Mouse (Mus musculus): ENCODE data around the gene Hsd17b11. TPM values are rescaled to one million over a fixed set of nuclear protein-coding genes. Genes with fewer than 3 reads are reported as not detected.

The Hsd17b11 gene
- polyA plus RNA-seq, 1 experiment from 2014 or later: 8.4 TPM

GRCm38 (mm10) chr5:104052956-104053355, 31.2 kb upstream of the Hsd17b11 start:
- no peak for ATAC-seq
- Histone ChIP-seq H3K36me3 (0 out of 2 replicates have a peak, but pooled peaks cover 4% of the 10 kb centered on the region), H3K4me2 (replicated peaks) (no peak overlapping the region), H3K27ac (no peak overlapping the region), H3K9ac (no peak overlapping the region), H3K27me3 (replicated peaks) (no peaks in the 10 kb centered on the region), H3K4me3 (replicated peaks) (no peak overlapping the region), H3K9me3 (no peaks in the 10 kb centered on the region), H3K4me1 (replicated peaks) (no peaks in the 10 kb centered on the region; the same call in 1 of the 2 replicates)
- WGBS: 64% methylated on average over 8 of the region's 8 CpGs

GRCm38 (mm10) chr5:104048139-104048538, 26.4 kb upstream of the Hsd17b11 start:
- no peak overlapping the region for H3K9ac ChIP-seq
- WGBS: 37% methylated on average over 4 of the region's 4 CpGs

GRCm38 (mm10) chr5:104047200-104048105, 25.7 kb upstream of the Hsd17b11 start:
- Histone ChIP-seq H3K9me3 (no peaks in the 10 kb centered on the region), H3K4me1 (replicated peaks) (peaks cover 5% of the 10 kb centered on the region), H3K9ac (peak overlapping the region; percentile 89), H3K36me3 (0 out of 2 replicates have a peak, but pooled peaks cover 4% of the 10 kb centered on the region), H3K27me3 (replicated peaks) (no peaks in the 10 kb centered on the region), H3K4me2 (replicated peaks) (peak overlapping the region; percentile 66), H3K4me3 (replicated peaks) (peak overlapping the region; percentile 89), H3K27ac (peak overlapping the region; percentile 87)
- ATAC-seq: peak; percentile 34
- WGBS: 3% methylated on average over 19 of the region's 19 CpGs

More at GRCm38 (mm10) chr5:104048139-104048538, 26.4 kb upstream of the Hsd17b11 start:
- Histone ChIP-seq H3K36me3 (0 out of 2 replicates have a peak, but pooled peaks cover 4% of the 10 kb centered on the region), H3K9me3 (no peaks in the 10 kb centered on the region), H3K4me1 (replicated peaks) (peaks cover 5% of the 10 kb centered on the region), H3K4me2 (replicated peaks) (peak overlapping the region; percentile 66), H3K27ac (no peak overlapping the region), H3K27me3 (replicated peaks) (no peaks in the 10 kb centered on the region), H3K4me3 (replicated peaks) (peak overlapping the region; percentile 89)
- no peak for ATAC-seq

GRCm38 (mm10) chr5:104046256-104047199, 24.8 kb upstream of the Hsd17b11 start, which contains the start of gene Nudt9:
Gene Nudt9, plus strand, starts transcription at chr5:104046306.
- H3K36me3 ChIP-seq: 0 out of 2 replicates have a peak, but pooled peaks cover 4% of the 10 kb centered on the region
- H3K9me3 ChIP-seq: no peaks in the 10 kb centered on the region

GRCm38 (mm10) chr5:104043704-104044103, 22.0 kb upstream of the Hsd17b11 start:
- WGBS: 52% methylated on average over 2 of the region's 2 CpGs
- Histone ChIP-seq H3K4me3 (replicated peaks) (no peak overlapping the region), H3K4me2 (replicated peaks) (no peak overlapping the region), H3K4me1 (replicated peaks) (peaks cover 5% of the 10 kb centered on the region), H3K9ac (no peak overlapping the region), H3K27me3 (replicated peaks) (no peaks in the 10 kb centered on the region), H3K9me3 (no peaks in the 10 kb centered on the region), H3K36me3 (no peaks in the 10 kb centered on the region), H3K27ac (no peak overlapping the region)
- no peak for ATAC-seq

More at GRCm38 (mm10) chr5:104046256-104047199, 24.8 kb upstream of the Hsd17b11 start, which contains the start of gene Nudt9:
- 5% methylated on average over 90 of the region's 90 CpGs for WGBS
- Histone ChIP-seq H3K27ac (peak within 1 kb of the TSS; percentile 87), H3K9ac (peak within 1 kb of the TSS; percentile 89), H3K4me3 (replicated peaks) (peak within 1 kb of the TSS; percentile 89), H3K27me3 (replicated peaks) (no peaks in the 10 kb centered on the region), H3K4me2 (replicated peaks) (peak within 1 kb of the TSS; percentile 66), H3K4me1 (replicated peaks) (peaks cover 5% of the 10 kb centered on the region)
- ATAC-seq: peak; percentile 98

- H3K27me3 ChIP-seq (replicated peaks): no peaks in the 10 kb centered on the region
- no peak overlapping the region for H3K4me2 ChIP-seq (replicated peaks)
- no peaks in the 10 kb centered on the region for H3K36me3 ChIP-seq
- ATAC-seq: no peak
- 97% methylated on average over 2 of the region's 2 CpGs for WGBS
- peaks cover 5% of the 10 kb centered on the region for H3K4me1 ChIP-seq (replicated peaks)
- H3K27ac ChIP-seq: no peak overlapping the region
- H3K9me3 ChIP-seq: no peaks in the 10 kb centered on the region
- no peak overlapping the region for H3K4me3 ChIP-seq (replicated peaks)
- no peak overlapping the region for H3K9ac ChIP-seq
Observed at GRCm38 (mm10) chr5:104042906-104043305, 21.2 kb upstream of the Hsd17b11 start.

- Histone ChIP-seq H3K27me3 (replicated peaks) (no peaks in the 10 kb centered on the region), H3K27ac (no peak overlapping the region), H3K36me3 (no peaks in the 10 kb centered on the region), H3K9ac (no peak overlapping the region), H3K4me3 (replicated peaks) (no peak overlapping the region), H3K4me2 (replicated peaks) (no peak overlapping the region), H3K9me3 (no peaks in the 10 kb centered on the region), H3K4me1 (replicated peaks) (no peaks in the 10 kb centered on the region)
- ATAC-seq: peak; percentile 53; the same call in 1 of the 2 replicates
- 59% methylated on average over 6 of the region's 6 CpGs for WGBS
Observed at GRCm38 (mm10) chr5:104039154-104039932, 17.6 kb upstream of the Hsd17b11 start.

- Histone ChIP-seq H3K27me3 (replicated peaks) (no peaks in the 10 kb centered on the region), H3K36me3 (no peaks in the 10 kb centered on the region), H3K27ac (no peak overlapping the region), H3K4me3 (replicated peaks) (no peak overlapping the region), H3K9me3 (no peaks in the 10 kb centered on the region), H3K9ac (no peak overlapping the region), H3K4me2 (replicated peaks) (no peak overlapping the region), H3K4me1 (replicated peaks) (no peaks in the 10 kb centered on the region)
- 76% methylated on average over 1 of the region's 1 CpGs for WGBS
- no peak for ATAC-seq
Observed at GRCm38 (mm10) chr5:104036686-104037085, 15.0 kb upstream of the Hsd17b11 start.

- 43% methylated on average over 1 of the region's 1 CpGs for WGBS
Observed at GRCm38 (mm10) chr5:104035824-104036223, 14.1 kb upstream of the Hsd17b11 start.

GRCm38 (mm10) chr5:104035066-104035465, 13.3 kb upstream of the Hsd17b11 start:
- Histone ChIP-seq H3K36me3 (no peaks in the 10 kb centered on the region), H3K27me3 (replicated peaks) (no peaks in the 10 kb centered on the region), H3K9me3 (no peaks in the 10 kb centered on the region), H3K4me1 (replicated peaks) (no peaks in the 10 kb centered on the region), H3K4me3 (replicated peaks) (no peak overlapping the region), H3K27ac (no peak overlapping the region), H3K9ac (no peak overlapping the region), H3K4me2 (replicated peaks) (no peak overlapping the region)
- no peak for ATAC-seq

More at GRCm38 (mm10) chr5:104035824-104036223, 14.1 kb upstream of the Hsd17b11 start:
- H3K4me1 ChIP-seq (replicated peaks): no peaks in the 10 kb centered on the region
- no peak overlapping the region for H3K9ac ChIP-seq
- H3K27me3 ChIP-seq (replicated peaks): no peaks in the 10 kb centered on the region
- no peak overlapping the region for H3K4me2 ChIP-seq (replicated peaks)
- no peak overlapping the region for H3K4me3 ChIP-seq (replicated peaks)
- no peaks in the 10 kb centered on the region for H3K36me3 ChIP-seq
- H3K27ac ChIP-seq: no peak overlapping the region
- no peaks in the 10 kb centered on the region for H3K9me3 ChIP-seq
- peak; percentile 39; the same call in 1 of the 2 replicates for ATAC-seq

- H3K27me3 ChIP-seq (replicated peaks): no peaks in the 10 kb centered on the region
- no peaks in the 10 kb centered on the region for H3K4me1 ChIP-seq (replicated peaks)
- H3K27ac ChIP-seq: no peak overlapping the region
- WGBS: 85% methylated on average over 2 of the region's 2 CpGs
- H3K9me3 ChIP-seq: no peaks in the 10 kb centered on the region
- H3K4me3 ChIP-seq (replicated peaks): no peak overlapping the region
- H3K4me2 ChIP-seq (replicated peaks): no peak overlapping the region
- no peak overlapping the region for H3K9ac ChIP-seq
- H3K36me3 ChIP-seq: no peaks in the 10 kb centered on the region
- no peak; the same call in 1 of the 2 replicates for ATAC-seq
Observed at GRCm38 (mm10) chr5:104032434-104033097, 10.8 kb upstream of the Hsd17b11 start.

Data from intestine, embryonic 15.5 days (tissue).